In the genomic region with DNA sequence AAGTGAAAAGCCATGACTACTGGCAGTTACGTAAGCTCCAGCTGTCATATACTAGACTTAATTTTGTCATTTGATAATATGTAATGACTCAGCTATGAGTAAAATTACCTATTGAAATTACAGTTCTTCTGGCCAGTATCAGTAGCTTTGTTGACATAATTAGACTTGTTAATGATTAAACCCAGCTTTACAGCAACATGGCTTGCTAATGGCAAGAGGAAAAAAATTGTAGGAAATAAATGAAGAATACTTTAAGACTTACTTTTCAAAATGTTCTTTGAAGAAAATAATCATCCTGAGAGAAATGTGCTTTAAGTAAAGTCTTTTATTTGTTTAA, we compare ENCODE assay signal across 36 mouse cellular contexts. TPM values are rescaled to one million over a fixed set of nuclear protein-coding genes. Genes with fewer than 3 reads are reported as not detected.
"Had no signal": no experiment of that assay in that cellular context is flagged by ENCODE, and none has a peak within 500 bp of the region (broad histone marks: within the 10 kb centered on the region; RNA-seq: fewer than 3 reads in every experiment).

No protein-coding gene starts in this region.

- H3K4me2 ChIP-seq: heart, embryonic 11.5 days; heart, embryonic 13.5 days; heart, embryonic 15.5 days; hindbrain, embryonic 13.5 days; hindbrain, embryonic 15.5 days; limb, embryonic 12.5 days; liver, embryonic 13.5 days; liver, embryonic 15.5 days had no signal

- H3K36me3 ChIP-seq: heart, embryonic 13.5 days; heart, embryonic 15.5 days; hindbrain, embryonic 13.5 days; hindbrain, embryonic 15.5 days; limb, embryonic 10.5 days; limb, embryonic 12.5 days; liver, embryonic 13.5 days; liver, embryonic 15.5 days had no signal

- DNase-seq: gastrocnemius, adult 2 months; gastrocnemius, postnatal 10 days; gastrocnemius, postnatal 25 days; heart, adult 2 months; heart, postnatal 14 days; layer of hippocampus, adult 9-11 months; layer of hippocampus, postnatal 36 days; liver; liver, embryonic 13.5 days had no signal

- H3K9ac ChIP-seq: heart, embryonic 13.5 days; heart, embryonic 15.5 days; hindbrain, embryonic 13.5 days; hindbrain, embryonic 15.5 days; limb, embryonic 12.5 days; liver, embryonic 13.5 days; liver, embryonic 15.5 days had no signal

- ATAC-seq: hindbrain, postnatal 0 days had no signal

- H3K27me3 ChIP-seq: hindbrain, embryonic 15.5 days; liver, embryonic 13.5 days had no signal

- H3K9me3 ChIP-seq: heart, embryonic 13.5 days; heart, embryonic 15.5 days; hindbrain, embryonic 13.5 days; hindbrain, embryonic 15.5 days; limb, embryonic 10.5 days; limb, embryonic 12.5 days; liver, embryonic 13.5 days; liver, embryonic 15.5 days had no signal

- H3K27ac ChIP-seq: gastrocnemius, adult 2 months; heart, adult 2 months; heart, embryonic 13.5 days; heart, embryonic 15.5 days; hindbrain, embryonic 13.5 days; hindbrain, embryonic 15.5 days; hindbrain, postnatal 0 days; limb, embryonic 10.5 days; limb, embryonic 12.5 days; liver, embryonic 13.5 days; liver, embryonic 15.5 days had no signal

- H3K4me3 ChIP-seq: gastrocnemius, adult 2 months; heart, adult 2 months; heart, embryonic 13.5 days; heart, embryonic 15.5 days; hindbrain, embryonic 13.5 days; hindbrain, embryonic 15.5 days; limb, embryonic 10.5 days; limb, embryonic 12.5 days; liver, embryonic 13.5 days; liver, embryonic 15.5 days had no signal

- H3K4me1 ChIP-seq: heart, embryonic 13.5 days; heart, embryonic 15.5 days; hindbrain, embryonic 13.5 days; hindbrain, embryonic 15.5 days; limb, embryonic 10.5 days; limb, embryonic 12.5 days had no signal

RNA-seq across cellular contexts. Expression of a gene that starts 4.6 kb away (rescaled TPM):
- total RNA-seq: gastrocnemius, adult 2 months; gastrocnemius, postnatal 10 days; gastrocnemius, postnatal 25 days; gastrocnemius, postnatal 4 days; granulocyte monocyte progenitor cell, adult 5-6 weeks; hematopoietic stem cell, adult 5-6 weeks; layer of hippocampus, adult 18-20 months; layer of hippocampus, adult 8-10 months; layer of hippocampus, postnatal 36 days; left cerebral cortex, postnatal 25 days had no signal
- polyA plus RNA-seq: hindbrain, embryonic 11.5 days had no signal

RNA-seq across cellular contexts. Expression of a gene that starts 14.0 kb away (rescaled TPM):
- total RNA-seq: gastrocnemius, adult 2 months; gastrocnemius, postnatal 10 days; gastrocnemius, postnatal 25 days; granulocyte monocyte progenitor cell, adult 5-6 weeks; heart, adult 2 months; heart, postnatal 36 days; hematopoietic stem cell, adult 5-6 weeks; hindbrain, postnatal 0 days; layer of hippocampus, adult 18-20 months; layer of hippocampus, adult 8-10 months; layer of hippocampus, postnatal 14 days; layer of hippocampus, postnatal 36 days; left cerebral cortex, adult 18-20 months; left cerebral cortex, postnatal 10 days; left cerebral cortex, postnatal 25 days had no signal
- polyA plus RNA-seq: heart, adult 2 months; heart, embryonic 11.5 days; heart, embryonic 13.5 days; hindbrain, embryonic 13.5 days; hindbrain, embryonic 15.5 days; hindbrain, postnatal 0 days; large intestine, adult 2 months had no signal

RNA-seq across cellular contexts. Expression of a gene that starts 18.6 kb away (rescaled TPM):
- total RNA-seq: gastrocnemius, adult 2 months; gastrocnemius, postnatal 10 days; gastrocnemius, postnatal 25 days; granulocyte monocyte progenitor cell, adult 5-6 weeks; heart, adult 2 months; heart, postnatal 14 days; heart, postnatal 36 days; hematopoietic stem cell, adult 5-6 weeks; hindbrain, postnatal 0 days; layer of hippocampus, adult 18-20 months; layer of hippocampus, adult 8-10 months; layer of hippocampus, postnatal 14 days; layer of hippocampus, postnatal 36 days; left cerebral cortex, adult 18-20 months; left cerebral cortex, adult 8-10 months; left cerebral cortex, postnatal 10 days; left cerebral cortex, postnatal 25 days had no signal
- polyA plus RNA-seq: frontal cortex, adult 2 months; heart, adult 2 months; heart, embryonic 15.5 days; heart, postnatal 0 days had no signal

RNA-seq across cellular contexts. Expression of a gene that starts 32.3 kb away (rescaled TPM):
- total RNA-seq: gastrocnemius, adult 2 months; gastrocnemius, postnatal 10 days; gastrocnemius, postnatal 25 days; gastrocnemius, postnatal 4 days; granulocyte monocyte progenitor cell, adult 5-6 weeks; heart, adult 2 months; heart, postnatal 14 days; heart, postnatal 36 days; hematopoietic stem cell, adult 5-6 weeks; hindbrain, postnatal 0 days; layer of hippocampus, adult 18-20 months; layer of hippocampus, adult 8-10 months; layer of hippocampus, postnatal 14 days; layer of hippocampus, postnatal 36 days; left cerebral cortex, adult 18-20 months; left cerebral cortex, adult 8-10 months; left cerebral cortex, postnatal 10 days; left cerebral cortex, postnatal 25 days had no signal
- polyA plus RNA-seq: frontal cortex, adult 2 months; heart, adult 2 months; heart, embryonic 11.5 days; heart, embryonic 13.5 days; heart, embryonic 15.5 days; heart, postnatal 0 days; hindbrain, embryonic 11.5 days; hindbrain, embryonic 13.5 days; hindbrain, embryonic 15.5 days; hindbrain, postnatal 0 days; intestine, embryonic 14.5 days; kidney, embryonic 14.5 days; kidney, embryonic 16.5 days; large intestine, adult 2 months; limb, embryonic 10.5 days; limb, embryonic 12.5 days; liver, embryonic 13.5 days; liver, embryonic 15.5 days had no signal
